Mouse (Mus musculus) cortical plate, adult 2 months (tissue): ENCODE measurements around the gene Mrpl27.

Source experiments
- CTCF ChIP-seq: fragments of 200-500 bp; IDR thresholded peaks from 2 replicates; pipeline ENCODE4 v1.5.1; 2011; ENCODE audit warnings: mild to moderate bottlenecking, control low read depth, low read length; ENCODE audit not compliant: insufficient read depth; ENCODE audit errors: extremely low read depth
- POLR2A ChIP-seq: fragments of 200-500 bp; IDR thresholded peaks from 2 replicates; pipeline ENCODE4 v1.6.1; 2011; ENCODE audit warnings: mild to moderate bottlenecking, low read length, control low read depth; ENCODE audit not compliant: insufficient read depth; ENCODE audit errors: extremely low read depth

DNA sequence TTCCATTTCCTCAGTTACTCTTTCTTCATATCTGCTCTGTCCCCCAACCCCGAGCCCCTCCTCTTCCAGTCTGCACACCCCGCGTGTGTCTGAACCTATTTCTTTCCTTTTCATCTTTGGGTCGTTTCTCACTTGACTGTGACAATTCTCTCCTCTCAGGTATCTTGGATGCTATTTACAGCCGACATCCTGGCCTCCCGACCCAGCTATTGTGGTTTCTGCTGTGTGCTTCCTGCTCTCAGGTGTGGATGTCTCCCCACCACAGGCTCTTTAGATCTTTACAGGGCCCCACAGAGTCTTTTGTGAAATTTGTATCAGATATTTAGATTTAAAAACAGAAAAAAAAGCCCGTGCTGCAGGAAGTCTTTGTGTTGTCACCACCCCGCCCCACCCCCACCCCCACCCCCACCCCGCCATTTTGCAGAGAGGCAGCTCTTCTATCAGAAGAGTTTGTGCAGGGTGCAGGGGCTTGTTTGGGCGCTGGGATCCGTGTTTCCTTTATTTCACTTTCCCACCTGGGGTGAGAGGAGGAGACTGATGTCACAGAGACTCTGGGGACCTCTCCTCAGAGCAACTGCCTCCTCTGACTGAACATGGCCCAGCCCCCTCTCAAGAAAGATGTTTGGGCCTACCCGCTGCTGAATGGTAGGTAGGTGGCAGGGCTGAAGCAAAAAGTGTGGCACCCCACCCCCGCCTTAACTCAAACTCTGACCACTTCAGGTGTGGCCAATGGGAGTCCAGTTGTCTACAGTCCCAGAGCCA is 44.3 kb downstream of the Mrpl27 start:
- no peak for TF ChIP-seq POLR2A
- TF ChIP-seq CTCF, result no peak
